Mouse (Mus musculus) liver, embryonic 11.5 days (tissue): ENCODE data around the gene Acvr2a. TPM values are rescaled to one million over a fixed set of nuclear protein-coding genes. Genes with fewer than 3 reads are reported as not detected.

Source experiments
- ATAC-seq: fragments of 200-750 bp; cut with Nextera tagmentation; replicated peaks from 2 replicates; pipeline ENCODE4 v1.8.0; 2017; ENCODE audit warnings: moderate number of reproducible peaks, mild to moderate bottlenecking, moderate TSS enrichment, moderate library complexity; ENCODE audit not compliant: low FRiP score
- DNase-seq: peaks from one replicate; pipeline ENCODE4 v3.0.0-alpha.2; 2017; ENCODE audit warnings: low spot score
- H3K27ac ChIP-seq: fragments of 300-500 bp; sonication (generic); 2 replicates; pipeline ENCODE4 v1.5.1; 2014; ENCODE audit warnings: mild to moderate bottlenecking, low read depth, low read length, control low read depth
- H3K27me3 ChIP-seq: fragments of 300-500 bp; sonication (generic); replicated peaks from 2 replicates; pipeline ENCODE4 v1.6.1; 2014; ENCODE audit warnings: low read length, mixed read lengths; ENCODE audit not compliant: control insufficient read depth, insufficient read depth
- H3K36me3 ChIP-seq: fragments of 300-500 bp; sonication (generic); 2 replicates; pipeline ENCODE4 v1.6.1; 2014; ENCODE audit warnings: mild to moderate bottlenecking, low read length, moderate library complexity, mixed read lengths; ENCODE audit not compliant: control insufficient read depth, insufficient read depth
- H3K4me1 ChIP-seq: fragments of 300-500 bp; sonication (generic); replicated peaks from 2 replicates; pipeline ENCODE4 v1.6.1; 2014; ENCODE audit warnings: low read length, mixed read lengths; ENCODE audit not compliant: control insufficient read depth, insufficient read depth
- H3K4me2 ChIP-seq: fragments of 300-500 bp; sonication (generic); 2 replicates; pipeline ENCODE4 v1.6.1; 2014; ENCODE audit warnings: mild to moderate bottlenecking, control low read depth, moderate library complexity
- H3K4me3 ChIP-seq: fragments of 300-500 bp; sonication (generic); 2 replicates; pipeline ENCODE4 v1.5.1; 2014; ENCODE audit warnings: low read depth, low read length, control low read depth
- H3K9ac ChIP-seq: fragments of 300-500 bp; sonication (generic); 2 replicates; pipeline ENCODE4 v1.6.1; 2014; ENCODE audit warnings: low read depth, low read length, control low read depth
- H3K9me3 ChIP-seq: fragments of 300-500 bp; sonication (generic); 2 replicates; pipeline ENCODE4 v1.6.1; 2016; ENCODE audit warnings: low read length, inconsistent platforms, mixed read lengths; ENCODE audit not compliant: control insufficient read depth
- WGBS: fragments of 180-500 bp; shearing (Covaris S2); extraction: QIAGEN DNeasy Blood & Tissue Kit; methylation state at CpG from one replicate; pipeline ENCODE4 v1.1.7; 2014; 5-methylcytosine and 5-hydroxymethylcytosine counted together
- polyA plus RNA-seq: library from polyadenylated mRNA; unstranded; fragments of >200 nt; fragmentation: Nextera tagmentation; extraction: Ambion mirVana; gene quantifications from 2 replicates; pipeline ENCODE4 v1.2.1, GENCODE M21; 2014

Gene Acvr2a
- polyA plus RNA-seq, 1 experiment from 2014 or later: 7.1 TPM

DNA sequence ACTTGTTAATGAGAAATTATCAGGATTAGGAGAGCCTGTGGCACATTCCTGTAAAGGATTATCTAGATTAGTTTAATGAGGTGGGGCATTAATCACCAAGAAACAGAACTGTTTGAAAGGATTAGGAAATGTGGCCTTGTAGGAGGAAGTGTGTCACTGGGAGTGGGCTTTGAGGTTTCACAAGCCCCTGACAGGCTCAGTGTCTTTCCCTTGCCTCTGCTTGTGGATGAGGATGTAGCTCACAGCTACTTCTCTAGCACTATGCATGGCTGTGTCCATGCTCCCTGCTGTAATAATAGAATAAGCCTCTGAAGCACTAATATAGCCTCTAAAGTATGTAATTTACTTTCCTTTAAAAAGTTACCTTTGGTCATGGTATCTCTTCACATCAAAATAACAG, 101.9 kb downstream of the Acvr2a start:
- no peak overlapping the region for H3K9ac ChIP-seq
- no peaks in the 10 kb centered on the region for H3K4me1 ChIP-seq
- H3K36me3 ChIP-seq: peaks cover 12% of the 10 kb centered on the region
- no peak overlapping the region for H3K4me3 ChIP-seq
- H3K4me2 ChIP-seq: no peak overlapping the region
- ATAC-seq (no peak), DNase-seq (no peak)
- no peaks in the 10 kb centered on the region for H3K27me3 ChIP-seq
- no peaks in the 10 kb centered on the region for H3K9me3 ChIP-seq
- no peak overlapping the region for H3K27ac ChIP-seq

DNA sequence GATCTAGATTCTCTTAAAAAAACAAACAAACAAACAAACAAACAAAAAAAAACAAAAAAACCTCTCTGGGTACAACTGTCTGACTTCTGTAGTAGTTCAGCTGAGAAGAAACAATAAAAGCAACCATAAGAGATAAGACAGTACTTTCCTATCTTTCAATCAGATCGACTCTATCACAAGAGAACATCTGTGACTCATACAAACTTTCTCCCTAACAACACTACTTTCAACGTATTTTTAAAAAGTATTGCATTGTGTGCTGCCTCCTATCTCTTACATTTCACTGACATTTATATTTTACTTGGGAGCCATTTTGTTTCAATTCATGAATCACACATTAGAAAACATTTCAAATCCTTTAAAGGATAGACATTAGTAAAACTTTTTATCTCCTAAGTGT, 121.1 kb downstream of the Acvr2a start:
- Histone ChIP-seq H3K27ac (no peak overlapping the region), H3K9ac (no peak overlapping the region), H3K9me3 (no peaks in the 10 kb centered on the region), H3K36me3 (peaks cover 2% of the 10 kb centered on the region; the same call in 1 of the 2 replicates), H3K4me2 (no peak overlapping the region), H3K4me1 (no peaks in the 10 kb centered on the region), H3K27me3 (no peaks in the 10 kb centered on the region), H3K4me3 (no peak overlapping the region)
- 74% methylated on average over 2 of the region's 2 CpGs for WGBS
- DNase-seq: no peak
- no peak for ATAC-seq

DNA sequence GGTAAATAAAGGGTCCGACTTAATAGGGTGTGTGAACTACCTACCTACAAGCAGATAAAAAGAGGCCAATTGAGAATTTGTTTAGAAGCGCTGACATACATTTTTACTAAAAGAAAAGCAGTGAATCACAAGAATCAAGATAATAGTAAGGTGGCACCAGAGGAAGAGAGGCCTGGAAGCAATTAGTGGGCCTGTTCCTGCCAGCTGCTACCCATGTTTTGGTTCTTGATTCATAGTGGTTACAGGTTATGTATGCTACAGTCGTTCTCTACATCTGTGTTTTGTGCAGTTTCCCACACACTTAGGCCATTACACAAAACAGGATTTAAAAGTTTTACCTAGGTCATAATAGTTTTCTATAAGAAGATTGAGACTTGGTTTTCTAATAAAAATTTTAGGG, 133.9 kb downstream of the Acvr2a start:
- DNase-seq: no peak
- WGBS: 58% methylated on average over 3 of the region's 3 CpGs

DNA sequence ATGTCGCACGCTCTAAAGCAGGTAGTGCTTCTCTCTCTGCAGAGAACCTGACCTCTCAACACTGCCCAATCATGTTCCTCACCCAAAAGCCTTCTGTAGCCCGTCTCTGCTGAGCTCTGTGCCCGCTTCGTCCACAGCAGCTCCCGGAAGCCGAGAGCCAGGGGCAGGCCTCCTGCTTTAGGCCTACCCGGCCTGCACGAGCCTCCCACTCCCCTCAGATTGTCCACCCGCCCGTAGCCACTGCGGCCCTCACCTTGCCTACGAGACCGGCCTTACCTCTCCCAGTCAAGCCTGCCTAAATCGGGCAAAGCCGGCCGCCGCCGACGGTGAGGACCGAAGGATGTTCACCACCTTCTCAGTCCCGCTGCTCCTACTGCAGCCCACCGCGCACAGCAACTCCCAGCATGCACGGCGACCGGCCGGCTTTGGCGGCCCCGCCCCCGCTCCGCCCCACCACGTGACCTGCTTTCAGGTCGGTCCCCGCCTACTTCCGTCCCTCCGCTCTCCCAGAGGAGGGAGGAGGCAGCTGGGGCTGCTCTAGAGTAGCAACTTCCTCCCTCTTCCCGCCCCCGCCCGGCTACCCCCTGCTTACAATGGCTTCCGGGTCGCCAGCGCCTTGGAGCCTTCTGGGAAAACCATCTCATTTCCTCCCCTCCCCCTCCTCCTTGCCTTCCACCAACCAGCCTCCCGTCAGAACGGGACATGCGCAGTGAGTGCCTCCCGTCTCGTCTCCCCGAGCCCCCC, 135.1 kb downstream of the Acvr2a start, which contains the start of gene Mbd5:
Gene Mbd5, plus strand, starts transcription at position 668 of the 744 bp plus-strand sequence.
- peak within 1 kb of the TSS; percentile 93 for H3K4me3 ChIP-seq
- DNase-seq (peak; percentile 97), ATAC-seq (peak; percentile 99)
- H3K9ac ChIP-seq: peak within 1 kb of the TSS; percentile 95
- H3K4me1 ChIP-seq: peaks cover 3% of the 10 kb centered on the region; the same call in 1 of the 2 replicates
- peak within 1 kb of the TSS; percentile 72 for H3K4me2 ChIP-seq
- WGBS: under 1% methylated on average over 47 of the region's 49 CpGs
- no peaks in the 10 kb centered on the region for H3K9me3 ChIP-seq
- peak within 1 kb of the TSS; percentile 92 for H3K27ac ChIP-seq
- H3K27me3 ChIP-seq: no peaks in the 10 kb centered on the region
- H3K36me3 ChIP-seq: no peaks in the 10 kb centered on the region

More for the DNA sequence above, 133.9 kb downstream of the Acvr2a start:
- no peaks in the 10 kb centered on the region for H3K27me3 ChIP-seq
- H3K9ac ChIP-seq: peak overlapping the region; percentile 47; the same call in 1 of the 2 replicates
- H3K4me1 ChIP-seq: peaks cover 3% of the 10 kb centered on the region; the same call in 1 of the 2 replicates
- no peaks in the 10 kb centered on the region for H3K36me3 ChIP-seq
- no peak for ATAC-seq
- H3K9me3 ChIP-seq: no peaks in the 10 kb centered on the region
- H3K4me3 ChIP-seq: peak overlapping the region; percentile 93
- no peak overlapping the region for H3K27ac ChIP-seq
- H3K4me2 ChIP-seq: peak overlapping the region; percentile 72

DNA sequence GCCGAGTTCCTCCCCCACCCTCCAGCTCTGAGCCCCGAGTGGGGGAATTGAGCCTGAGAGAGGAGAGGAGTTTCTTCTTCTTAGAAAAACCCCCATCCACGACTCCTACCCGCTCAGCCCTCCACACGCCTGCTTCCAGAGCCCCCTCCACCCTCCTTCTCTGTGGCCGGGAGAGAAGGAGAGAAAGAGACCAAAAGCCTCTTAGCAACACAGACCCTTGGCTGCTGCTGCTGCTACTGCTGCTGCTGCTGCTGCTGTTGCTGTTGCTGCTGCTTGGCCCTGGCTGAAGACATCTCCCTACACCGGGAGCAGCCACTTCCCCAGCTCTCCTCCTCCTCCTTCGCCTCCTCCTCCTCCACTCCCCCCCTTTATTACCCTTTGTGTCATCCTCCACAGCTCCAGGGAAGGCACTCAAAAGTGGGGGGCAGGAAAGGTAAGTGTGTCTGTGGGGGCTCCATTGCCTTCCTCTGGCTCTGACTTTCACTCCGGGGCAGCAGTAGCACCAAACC, 135.9 kb downstream of the Acvr2a start:
- Histone ChIP-seq H3K27me3 (no peaks in the 10 kb centered on the region), H3K36me3 (no peaks in the 10 kb centered on the region), H3K4me3 (peak overlapping the region; percentile 93), H3K27ac (peak overlapping the region; percentile 92), H3K4me2 (peak overlapping the region; percentile 59), H3K4me1 (peaks cover 3% of the 10 kb centered on the region; the same call in 1 of the 2 replicates), H3K9me3 (no peaks in the 10 kb centered on the region), H3K9ac (peak overlapping the region; percentile 95)
- WGBS: 0% methylated on average over 8 of the region's 9 CpGs
- ATAC-seq (peak; percentile 35), DNase-seq (peak; percentile 62)

DNA sequence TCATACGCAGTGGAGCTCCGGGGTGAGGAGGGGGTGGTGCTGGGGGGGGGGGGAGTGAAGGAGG, 136.2 kb downstream of the Acvr2a start, which contains the start of gene Orc4:
Gene Orc4, minus strand, starts transcription at position 26 of the 64 bp plus-strand sequence.
- WGBS: 0% methylated on average over 2 of the region's 2 CpGs
- DNase-seq: no peak
- no peak for ATAC-seq

DNA sequence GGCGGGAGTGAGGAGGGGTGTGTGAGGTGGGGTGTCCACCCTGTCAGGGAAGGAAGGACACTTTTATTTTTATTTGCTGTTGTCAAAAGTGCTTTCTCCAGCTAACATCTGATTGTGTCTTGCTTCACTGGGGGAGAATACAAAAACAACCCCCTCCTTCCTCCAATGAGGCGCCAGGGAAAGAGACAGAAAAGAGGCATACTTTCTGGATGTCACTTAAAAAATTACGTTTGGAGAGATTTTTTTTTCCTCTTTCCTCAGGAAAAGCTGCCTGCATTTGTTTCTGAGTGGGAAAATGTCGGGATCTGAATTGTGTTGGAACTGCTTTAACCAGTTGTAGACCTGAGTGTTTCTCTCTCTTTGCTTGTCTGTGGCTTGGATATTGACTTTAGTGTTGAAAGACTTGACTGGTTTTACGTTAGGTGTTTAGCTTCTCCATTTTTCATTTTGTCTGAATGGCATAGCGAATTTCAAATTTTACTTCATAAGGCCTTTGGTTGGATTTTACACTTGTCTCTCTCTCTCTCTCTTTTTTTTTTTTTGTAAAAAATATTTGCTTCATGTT, 136.5 kb downstream of the Acvr2a start:
- no peaks in the 10 kb centered on the region for H3K27me3 ChIP-seq
- H3K9ac ChIP-seq: peak overlapping the region; percentile 95
- no peaks in the 10 kb centered on the region for H3K9me3 ChIP-seq
- DNase-seq (no peak), ATAC-seq (no peak)
- peak overlapping the region; percentile 92 for H3K27ac ChIP-seq
- H3K36me3 ChIP-seq: no peaks in the 10 kb centered on the region
- peaks cover 3% of the 10 kb centered on the region; the same call in 1 of the 2 replicates for H3K4me1 ChIP-seq
- H3K4me2 ChIP-seq: peak overlapping the region; percentile 59
- whole genome bisulfite sequencing: 8% methylated on average over 5 of the region's 6 CpGs
- H3K4me3 ChIP-seq: peak overlapping the region; percentile 93

More for the DNA sequence above, 136.2 kb downstream of the Acvr2a start, which contains the start of gene Orc4:
- H3K4me2 ChIP-seq: peak within 1 kb of the TSS; percentile 59
- no peaks in the 10 kb centered on the region for H3K36me3 ChIP-seq
- H3K27me3 ChIP-seq: no peaks in the 10 kb centered on the region
- H3K9ac ChIP-seq: peak within 1 kb of the TSS; percentile 95
- H3K4me3 ChIP-seq: peak within 1 kb of the TSS; percentile 93
- peak within 1 kb of the TSS; percentile 92 for H3K27ac ChIP-seq
- no peaks in the 10 kb centered on the region for H3K9me3 ChIP-seq
- H3K4me1 ChIP-seq: peaks cover 3% of the 10 kb centered on the region; the same call in 1 of the 2 replicates
